Mouse (Mus musculus) embryonic facial prominence, embryonic 13.5 days (tissue): ENCODE results near the gene Lmbr1. TPM values are rescaled to one million over a fixed set of nuclear protein-coding genes. Genes with fewer than 3 reads are reported as not detected.
A peak's percentile ranks its signal among the peaks of the same experiment; 100 is the strongest.
"Not testable (repeated sequence)": the region's sequence is repeated elsewhere in the genome, so short reads cannot be mapped to it uniquely, and the experiment has no call there.

Source experiments
- ATAC-seq: fragments of 200-750 bp; cut with Nextera tagmentation; 2 replicates; pipeline ENCODE4 v1.8.0; 2017; ENCODE audit warnings: low read depth; ENCODE audit not compliant: insufficient number of reproducible peaks, insufficient read depth, low FRiP score, low TSS enrichment
- H3K27ac ChIP-seq: fragments of 300-500 bp; sonication (generic); 2 replicates; pipeline ENCODE4 v1.5.1; 2015; ENCODE audit warnings: moderate library complexity, mild to moderate bottlenecking, inconsistent platforms
- H3K27me3 ChIP-seq: fragments of 300-500 bp; sonication (generic); 2 replicates; pipeline ENCODE4 v1.6.1; 2015; ENCODE audit warnings: mild to moderate bottlenecking, inconsistent platforms
- H3K36me3 ChIP-seq: fragments of 300-500 bp; sonication (generic); 2 replicates; pipeline ENCODE4 v1.6.1; 2015; ENCODE audit warnings: mild to moderate bottlenecking, inconsistent platforms
- H3K4me1 ChIP-seq: fragments of 300-500 bp; sonication (generic); 2 replicates; pipeline ENCODE4 v1.6.1; 2015; ENCODE audit warnings: inconsistent platforms
- H3K4me2 ChIP-seq: fragments of 300-500 bp; sonication (generic); 2 replicates; pipeline ENCODE4 v1.6.1; 2015; ENCODE audit warnings: moderate library complexity, mild to moderate bottlenecking, inconsistent platforms
- H3K4me3 ChIP-seq: fragments of 300-500 bp; sonication (generic); 2 replicates; pipeline ENCODE4 v1.5.1; 2015; ENCODE audit warnings: mild to moderate bottlenecking, inconsistent platforms
- H3K9ac ChIP-seq: fragments of 300-500 bp; sonication (generic); 2 replicates; pipeline ENCODE4 v1.6.1; 2015; ENCODE audit warnings: mild to moderate bottlenecking, inconsistent platforms
- H3K9me3 ChIP-seq: fragments of 300-500 bp; sonication (generic); 2 replicates; pipeline ENCODE4 v1.6.1; 2016; ENCODE audit warnings: inconsistent platforms
- WGBS: fragments of 180-500 bp; shearing (Covaris S2); methylation state at CpG from one replicate; pipeline ENCODE4 v1.1.7; 2015; ENCODE audit warnings: mixed read lengths; 5-methylcytosine and 5-hydroxymethylcytosine counted together
- polyA plus RNA-seq: library from polyadenylated mRNA; unstranded; fragments of >200 nt; fragmentation: Nextera tagmentation; extraction: Ambion mirVana; gene quantifications from 2 replicates; pipeline ENCODE4 v1.2.1, GENCODE M21; 2015

The Lmbr1 gene
- 9.0 and 13.1 TPM in 2 replicates for polyA plus RNA-seq

DNA sequence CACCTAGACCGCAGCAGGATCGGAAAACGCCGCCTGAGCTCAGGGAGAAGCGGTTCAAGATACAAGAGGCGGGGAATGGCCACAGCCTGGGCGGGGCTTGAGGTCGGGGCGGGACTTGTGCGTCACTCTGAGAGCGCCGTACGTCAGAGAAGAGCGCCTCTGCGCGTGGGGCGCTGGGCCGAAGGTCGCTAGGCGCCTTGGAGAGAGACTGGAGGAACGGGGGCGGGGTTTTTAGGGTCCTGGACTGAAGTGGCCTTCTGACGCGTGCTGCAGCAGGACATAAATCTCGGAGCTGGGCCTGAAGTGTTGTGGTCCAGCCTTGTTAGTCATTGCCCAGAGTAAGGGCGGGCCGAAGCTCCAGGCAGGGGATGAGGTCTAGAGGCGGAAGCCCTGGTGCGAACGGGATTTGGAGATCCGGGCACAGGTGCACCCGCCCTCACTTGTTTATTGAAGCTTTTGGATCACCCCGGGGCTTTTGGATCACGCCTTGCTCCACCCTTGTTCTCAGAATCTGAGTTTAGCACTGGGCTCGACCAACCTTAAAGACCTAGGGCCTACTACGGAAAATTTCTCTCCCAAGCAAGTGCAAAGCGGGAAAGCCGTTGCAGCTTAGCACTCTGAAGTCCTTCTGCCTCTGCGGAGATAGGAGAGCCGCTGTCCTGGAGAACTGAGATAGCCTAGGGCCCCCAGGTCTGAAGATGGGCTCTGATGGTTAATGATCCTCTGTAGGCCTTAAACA, at the start of gene Lmbr1:
Gene Lmbr1, minus strand, starts transcription at position 93 of the 739 bp plus-strand sequence.
- WGBS: 1% methylated on average over 40 of the region's 40 CpGs
- ATAC-seq: peak; percentile 94

DNA sequence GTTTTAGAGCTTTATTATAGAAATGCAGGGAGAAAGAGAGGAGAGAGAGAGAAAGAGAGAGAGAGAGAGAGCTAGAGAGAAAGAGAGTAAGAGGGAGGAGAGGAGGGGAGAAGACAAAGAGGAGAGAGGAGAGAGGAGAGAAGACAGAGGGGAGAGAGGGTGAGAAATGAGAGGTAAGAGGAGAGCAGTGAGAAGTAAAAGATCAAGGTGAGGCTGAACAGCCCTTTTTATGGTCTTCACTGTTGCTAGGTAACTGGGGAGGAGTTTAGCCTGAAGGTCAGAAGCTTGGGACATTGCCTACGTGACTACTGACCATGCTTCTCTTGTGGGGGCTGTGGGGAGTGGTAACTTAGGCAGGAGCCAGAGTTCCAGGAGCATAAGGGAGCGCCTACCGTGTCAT, 45.1 kb upstream of the Lmbr1 start:
- not testable (repeated sequence) for H3K27ac ChIP-seq, ATAC-seq, H3K27me3 ChIP-seq, H3K36me3 ChIP-seq, H3K4me2 ChIP-seq, H3K9ac ChIP-seq, H3K9me3 ChIP-seq, H3K4me1 ChIP-seq, H3K4me3 ChIP-seq
- 64% methylated on average over 3 of the region's 3 CpGs for WGBS

More for the DNA sequence above, at the start of gene Lmbr1:
- Histone ChIP-seq H3K4me3 (peak within 1 kb of the TSS; percentile 79), H3K4me2 (peak within 1 kb of the TSS; percentile 91), H3K27me3 (peaks cover 4% of the 10 kb centered on the region; the same call in 1 of the 2 replicates), H3K27ac (peak within 1 kb of the TSS; percentile 62; the same call in 1 of the 2 replicates), H3K9ac (peak within 1 kb of the TSS; percentile 79), H3K36me3 (no peaks in the 10 kb centered on the region), H3K9me3 (no peaks in the 10 kb centered on the region), H3K4me1 (peaks cover 14% of the 10 kb centered on the region)

DNA sequence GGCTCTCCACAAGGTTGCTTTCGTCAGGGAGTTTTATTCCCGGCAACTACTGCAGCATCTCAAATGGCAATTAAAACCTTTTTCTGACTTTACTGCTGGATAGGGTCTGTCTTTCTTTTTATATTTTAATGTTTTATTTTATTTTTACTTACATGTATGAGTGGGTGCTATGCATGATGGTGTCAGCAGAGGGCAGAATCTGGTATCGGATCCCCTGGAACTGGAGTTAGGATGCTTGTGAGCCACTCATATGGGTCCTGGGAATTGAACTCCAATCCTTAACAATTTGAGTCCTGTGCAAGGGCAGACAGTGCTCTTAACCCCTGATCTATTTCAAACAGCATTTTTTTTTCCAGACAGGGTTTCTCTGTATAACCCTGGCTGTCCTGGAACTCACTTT, 34.9 kb upstream of the Lmbr1 start:
- 0 out of 2 replicates have a peak, but pooled peaks cover 3% of the 10 kb centered on the region for H3K27me3 ChIP-seq
- H3K4me1 ChIP-seq: no peaks in the 10 kb centered on the region
- H3K27ac ChIP-seq: no peak overlapping the region
- H3K4me2 ChIP-seq: no peak overlapping the region
- H3K36me3 ChIP-seq: no peaks in the 10 kb centered on the region
- 77% methylated on average over 3 of the region's 3 CpGs for WGBS
- no peak overlapping the region for H3K4me3 ChIP-seq
- H3K9me3 ChIP-seq: no peaks in the 10 kb centered on the region
- ATAC-seq: no peak
- no peak overlapping the region for H3K9ac ChIP-seq

DNA sequence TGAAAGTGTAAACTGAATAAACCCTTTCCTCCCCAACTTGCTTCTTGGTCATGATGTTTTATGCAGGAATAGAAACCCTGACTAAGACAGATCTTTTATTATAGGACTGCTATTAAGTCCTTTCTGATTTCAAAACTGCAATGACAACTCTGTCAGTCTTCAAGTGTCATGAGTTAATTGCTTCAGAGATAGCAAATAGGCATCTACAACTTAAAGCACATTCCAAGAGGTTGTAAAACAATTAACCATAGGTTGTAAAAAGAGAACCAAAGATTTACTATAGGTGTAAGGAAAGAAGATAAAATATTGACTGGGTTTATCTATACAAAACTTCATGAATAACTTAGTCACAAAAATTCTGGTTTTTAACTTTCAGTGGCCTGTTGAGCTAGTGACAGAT, 32.7 kb upstream of the Lmbr1 start:
- Histone ChIP-seq H3K9ac (no peak overlapping the region), H3K4me2 (no peak overlapping the region), H3K4me3 (no peak overlapping the region), H3K4me1 (no peaks in the 10 kb centered on the region), H3K27me3 (0 out of 2 replicates have a peak, but pooled peaks cover 3% of the 10 kb centered on the region), H3K27ac (no peak overlapping the region), H3K9me3 (no peaks in the 10 kb centered on the region), H3K36me3 (no peaks in the 10 kb centered on the region)
- no peak for ATAC-seq

DNA sequence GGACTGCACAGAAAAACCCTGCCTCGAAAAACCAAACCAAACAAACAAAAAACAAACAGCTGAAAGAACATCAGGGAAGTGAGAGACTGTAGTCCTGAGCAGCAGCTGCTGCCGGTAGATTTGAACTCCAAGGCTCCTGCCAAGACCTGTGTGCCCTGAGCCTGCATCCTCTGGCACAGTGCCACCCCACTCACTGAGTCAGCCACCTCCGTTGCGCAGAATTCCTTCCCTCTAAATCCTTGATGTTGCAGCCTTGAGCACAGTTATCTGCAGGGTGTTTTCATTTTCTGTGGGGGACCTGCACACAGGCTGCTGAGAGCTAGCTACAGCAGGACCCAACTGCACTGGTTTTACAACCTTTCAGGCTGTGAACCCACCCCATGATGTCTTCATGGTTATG, 20.2 kb upstream of the Lmbr1 start:
- Histone ChIP-seq H3K9me3 (no peaks in the 10 kb centered on the region), H3K4me2 (no peak overlapping the region), H3K27ac (no peak overlapping the region), H3K4me1 (no peaks in the 10 kb centered on the region), H3K36me3 (no peaks in the 10 kb centered on the region), H3K4me3 (no peak overlapping the region), H3K27me3 (no peaks in the 10 kb centered on the region), H3K9ac (no peak overlapping the region)
- WGBS: 61% methylated on average over 4 of the region's 4 CpGs
- ATAC-seq: no peak

DNA sequence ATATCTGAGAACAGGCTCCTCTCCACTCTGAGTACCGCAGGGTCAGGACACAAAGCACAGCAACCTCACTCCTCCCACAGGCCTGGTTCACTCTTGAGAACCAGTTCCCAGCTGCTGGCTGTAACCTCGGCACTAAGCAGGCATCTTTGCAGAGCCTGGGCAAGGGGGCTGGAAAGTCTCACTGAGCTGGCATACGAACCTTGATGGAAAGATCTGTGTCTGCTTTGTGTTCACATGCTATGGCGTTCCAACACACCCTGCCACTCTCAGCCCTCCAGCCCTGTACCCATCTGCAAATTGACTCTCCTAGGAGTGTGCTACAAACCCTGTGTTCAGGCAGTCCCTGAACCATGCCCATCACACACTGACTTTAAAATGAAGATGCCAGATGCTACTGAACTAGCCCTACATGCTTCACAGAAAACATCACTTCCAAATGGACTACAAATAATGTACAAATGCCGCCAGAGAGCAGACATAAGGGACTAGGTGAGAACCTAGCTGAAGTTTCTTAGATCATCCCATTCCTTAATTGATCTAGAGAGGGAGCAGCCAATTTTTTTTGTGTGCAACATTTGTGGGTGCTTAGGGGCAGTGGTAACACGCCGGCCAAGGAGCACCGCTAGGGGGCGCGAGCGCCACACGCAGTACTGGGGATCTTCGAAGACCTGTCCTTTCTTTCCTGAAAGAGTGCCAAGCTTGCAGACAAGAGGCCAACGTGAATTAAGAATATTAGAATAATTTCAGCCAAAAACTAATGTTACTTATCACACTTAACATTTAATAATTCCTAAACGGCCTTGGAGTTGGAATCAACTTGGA, 11.0 kb upstream of the Lmbr1 start:
- WGBS: 21% methylated on average over 15 of the region's 15 CpGs
- H3K36me3 ChIP-seq: no peaks in the 10 kb centered on the region
- H3K27me3 ChIP-seq: peaks cover 3% of the 10 kb centered on the region
- no peak overlapping the region for H3K9ac ChIP-seq
- no peak for ATAC-seq
- H3K27ac ChIP-seq: no peak overlapping the region
- H3K4me2 ChIP-seq: no peak overlapping the region; the same call in 1 of the 2 replicates
- H3K4me1 ChIP-seq: peaks cover 5% of the 10 kb centered on the region; the same call in 1 of the 2 replicates
- H3K9me3 ChIP-seq: no peaks in the 10 kb centered on the region
- H3K4me3 ChIP-seq: no peak overlapping the region

DNA sequence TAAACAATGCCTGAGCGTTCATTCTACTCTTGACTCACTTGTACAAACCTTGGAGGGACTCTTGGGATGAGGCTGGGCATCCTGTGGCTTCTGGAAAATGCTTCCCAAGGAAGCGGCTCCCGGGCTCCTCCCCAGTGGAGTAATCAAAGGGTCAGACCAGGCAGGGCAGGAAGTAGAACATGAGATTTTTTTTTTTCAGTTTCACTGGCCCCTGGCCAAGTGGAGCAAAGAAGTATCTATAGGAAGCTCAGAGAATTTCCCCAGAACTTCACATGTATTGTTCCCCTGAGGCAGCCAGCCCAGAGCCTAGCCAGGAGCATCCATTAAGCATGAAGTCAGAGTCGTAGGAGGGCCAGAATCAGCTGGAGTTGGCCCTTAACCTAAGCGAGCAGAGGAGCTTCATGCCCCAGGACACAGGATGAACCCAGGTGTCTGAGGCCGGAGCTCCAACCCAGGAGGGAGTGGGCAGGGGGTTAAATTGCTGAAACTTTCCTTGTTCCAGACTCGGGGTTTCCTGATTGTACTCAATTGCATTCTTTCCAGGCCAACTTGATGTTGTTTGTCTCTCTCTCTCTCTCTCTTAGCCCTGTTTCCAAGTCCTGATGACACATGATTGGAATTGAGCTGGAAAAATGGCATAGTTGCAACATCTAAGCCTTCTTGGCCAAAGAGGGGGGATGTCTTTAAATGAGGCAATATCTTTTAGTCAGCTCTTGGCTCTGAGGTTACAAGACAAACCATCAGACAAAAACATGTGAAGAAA, 10.2 kb upstream of the Lmbr1 start:
- no peaks in the 10 kb centered on the region for H3K9me3 ChIP-seq
- no peak for ATAC-seq
- no peak overlapping the region for H3K4me3 ChIP-seq
- peaks cover 5% of the 10 kb centered on the region; the same call in 1 of the 2 replicates for H3K4me1 ChIP-seq
- WGBS: 38% methylated on average over 7 of the region's 7 CpGs
- H3K27me3 ChIP-seq: peaks cover 3% of the 10 kb centered on the region
- no peak overlapping the region for H3K4me2 ChIP-seq
- no peak overlapping the region for H3K9ac ChIP-seq
- H3K27ac ChIP-seq: no peak overlapping the region
- no peaks in the 10 kb centered on the region for H3K36me3 ChIP-seq

DNA sequence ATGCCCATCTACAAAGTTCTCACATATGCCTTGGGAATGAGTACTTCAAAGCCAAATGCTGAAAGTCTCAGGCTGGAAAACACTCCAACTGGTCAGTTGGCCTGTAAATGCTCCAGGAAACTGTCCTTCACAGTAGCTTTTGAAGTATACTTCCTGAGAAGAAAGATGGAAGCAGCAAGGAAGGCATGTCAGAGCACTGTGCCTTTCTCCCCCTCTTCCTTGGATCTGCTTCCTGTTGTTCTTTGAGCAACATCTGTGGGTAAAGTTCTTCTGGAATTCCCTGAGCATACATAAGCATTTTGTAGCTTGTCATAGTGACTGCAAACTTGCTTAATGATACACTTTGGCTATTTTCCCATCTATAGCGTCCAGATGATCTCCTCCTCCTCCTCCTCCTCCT, 9.4 kb upstream of the Lmbr1 start:
- Histone ChIP-seq H3K9ac (no peak overlapping the region), H3K27ac (no peak overlapping the region), H3K9me3 (no peaks in the 10 kb centered on the region), H3K4me2 (no peak overlapping the region), H3K36me3 (no peaks in the 10 kb centered on the region), H3K27me3 (peaks cover 3% of the 10 kb centered on the region), H3K4me1 (peaks cover 5% of the 10 kb centered on the region; the same call in 1 of the 2 replicates), H3K4me3 (no peak overlapping the region)
- 53% methylated on average over 1 of the region's 1 CpGs for WGBS
- no peak for ATAC-seq

DNA sequence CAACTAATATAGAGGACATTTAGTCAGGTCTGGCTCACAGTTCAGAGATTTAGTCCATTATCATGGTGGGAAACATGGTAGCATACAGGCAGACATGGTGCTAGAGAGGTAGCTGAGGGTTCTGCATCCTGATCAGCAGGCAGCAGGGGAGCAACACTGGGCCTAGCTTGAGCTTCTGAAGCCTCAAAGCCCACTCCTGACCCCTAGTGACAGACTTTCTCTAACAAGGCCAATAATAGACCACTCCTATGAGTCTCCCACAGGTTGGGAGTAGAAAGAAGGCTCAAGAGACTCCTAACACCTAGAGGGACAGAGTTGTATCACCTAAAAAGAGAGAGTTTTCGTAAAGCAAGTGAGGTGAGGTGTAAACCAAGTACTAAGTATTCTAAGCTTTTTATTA, 4.6 kb upstream of the Lmbr1 start:
- no peaks in the 10 kb centered on the region for H3K36me3 ChIP-seq
- H3K9ac ChIP-seq: no peak overlapping the region
- H3K4me2 ChIP-seq: no peak overlapping the region
- peaks cover 5% of the 10 kb centered on the region; the same call in 1 of the 2 replicates for H3K4me1 ChIP-seq
- no peak for ATAC-seq
- no peaks in the 10 kb centered on the region for H3K9me3 ChIP-seq
- 85% methylated on average over 1 of the region's 1 CpGs for whole genome bisulfite sequencing
- no peaks in the 10 kb centered on the region; the same call in 1 of the 2 replicates for H3K27me3 ChIP-seq
- no peak overlapping the region for H3K27ac ChIP-seq
- H3K4me3 ChIP-seq: no peak overlapping the region

DNA sequence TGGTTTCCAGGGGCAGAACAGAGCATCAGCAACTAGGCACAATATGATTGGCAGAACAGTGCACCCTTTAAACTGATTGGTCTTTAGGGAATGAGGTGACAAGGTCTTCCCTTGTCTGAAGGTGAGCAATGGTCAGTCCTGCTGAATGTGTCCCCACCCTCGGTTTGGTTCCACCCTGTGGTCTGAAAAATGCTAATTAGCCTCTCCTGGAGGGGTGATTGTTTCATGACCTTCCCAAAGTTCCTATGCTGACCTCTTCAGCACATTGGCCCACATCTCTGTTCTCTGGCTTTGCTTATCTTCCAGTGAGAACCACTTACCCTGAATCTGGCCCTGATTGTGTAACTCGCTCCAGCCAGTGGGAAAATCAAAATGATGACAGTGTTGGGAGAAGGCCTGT, 1.9 kb upstream of the Lmbr1 start:
- peaks cover 14% of the 10 kb centered on the region for H3K4me1 ChIP-seq
- no peaks in the 10 kb centered on the region for H3K9me3 ChIP-seq

DNA sequence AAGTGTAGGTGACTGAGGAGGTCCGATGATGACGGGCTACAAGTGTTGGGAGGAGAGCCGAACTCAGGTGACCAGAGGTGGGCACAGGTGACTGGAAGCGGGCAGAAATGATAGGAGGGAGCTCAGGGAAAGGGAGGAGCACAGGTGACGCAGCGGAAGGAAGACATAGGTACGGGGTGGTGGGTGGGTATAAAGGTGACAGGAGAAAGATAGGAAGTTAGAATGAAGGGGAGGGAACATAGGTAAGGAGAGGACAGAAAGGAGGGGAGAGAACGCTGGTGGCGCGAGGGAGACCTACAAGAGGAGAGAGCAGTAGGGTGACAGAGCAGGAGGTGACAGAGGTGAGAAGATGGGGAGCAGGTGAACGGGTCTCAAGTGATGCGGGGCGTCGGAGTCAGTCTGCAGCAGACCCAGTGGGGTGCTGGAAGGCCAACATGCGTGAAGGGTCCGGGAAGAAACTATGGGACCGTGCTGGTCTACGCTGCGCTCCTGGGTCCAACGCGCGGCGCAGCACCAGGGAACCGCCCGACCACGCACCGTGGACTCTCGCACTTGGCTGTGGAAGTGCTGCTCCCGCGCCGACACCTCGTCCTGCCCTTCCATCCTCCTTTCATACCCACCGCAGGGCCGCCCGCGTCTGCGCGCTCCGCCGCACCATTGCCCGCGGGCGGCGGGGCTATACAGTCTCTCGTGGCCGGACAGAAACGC, 446 bp downstream of the Lmbr1 start:
- Histone ChIP-seq H3K9ac (peak overlapping the region; percentile 79), H3K9me3 (no peaks in the 10 kb centered on the region), H3K4me1 (peaks cover 14% of the 10 kb centered on the region), H3K36me3 (no peaks in the 10 kb centered on the region), H3K27me3 (peaks cover 4% of the 10 kb centered on the region; the same call in 1 of the 2 replicates), H3K27ac (no peak overlapping the region), H3K4me3 (peak overlapping the region; percentile 79), H3K4me2 (peak overlapping the region; percentile 91)
- peak; percentile 78 for ATAC-seq
- 1% methylated on average over 39 of the region's 47 CpGs for WGBS

More for the DNA sequence above, 1.9 kb upstream of the Lmbr1 start:
- peaks cover 4% of the 10 kb centered on the region; the same call in 1 of the 2 replicates for H3K27me3 ChIP-seq
- H3K9ac ChIP-seq: no peak overlapping the region
- WGBS: 68% methylated on average over 2 of the region's 2 CpGs
- no peak for ATAC-seq
- H3K4me3 ChIP-seq: no peak overlapping the region
- H3K36me3 ChIP-seq: no peaks in the 10 kb centered on the region
- H3K4me2 ChIP-seq: no peak overlapping the region
- H3K27ac ChIP-seq: no peak overlapping the region
